Mouse (Mus musculus): ENCODE measurements around the gene Atg101. TPM values are rescaled to one million over a fixed set of nuclear protein-coding genes. Genes with fewer than 3 reads are reported as not detected.

Atg101 gene
- polyA plus RNA-seq, 1 experiment from 2014 or later: 61.2 TPM

GRCm38 (mm10) chr15:101287361-101287760 is 3.3 kb downstream of the Atg101 start:
- WGBS: 91% methylated on average over 6 of the region's 6 CpGs
- H3K9me3 ChIP-seq (ENCODE audit: control insufficient read depth, low read length): no peaks in the 10 kb centered on the region
- H3K27ac ChIP-seq (replicated peaks; ENCODE audit: low read depth, low read length): no peak overlapping the region
- DNase-seq: no peak
- peaks cover 56% of the 10 kb centered on the region for H3K36me3 ChIP-seq (ENCODE audit: control insufficient read depth, insufficient read depth, low read length)
- H3K27me3 ChIP-seq (ENCODE audit: control insufficient read depth, insufficient read depth, low read length): no peaks in the 10 kb centered on the region
- peaks cover 10% of the 10 kb centered on the region for H3K4me1 ChIP-seq (ENCODE audit: control insufficient read depth, insufficient read depth, low read length)
- H3K9ac ChIP-seq (replicated peaks; ENCODE audit: low read length): no peak overlapping the region
- H3K4me3 ChIP-seq (replicated peaks; ENCODE audit: low read depth, low read length): no peak overlapping the region
- no peak for ATAC-seq (ENCODE audit: low FRiP score, low TSS enrichment)
- no peak overlapping the region for H3K4me2 ChIP-seq (ENCODE audit: low read length)

- no peaks in the 10 kb centered on the region for H3K4me1 ChIP-seq (ENCODE audit: control insufficient read depth, insufficient read depth, low read length)
- peaks cover 56% of the 10 kb centered on the region for H3K36me3 ChIP-seq (ENCODE audit: control insufficient read depth, insufficient read depth, low read length)
Observed at GRCm38 (mm10) chr15:101290354-101290753, 6.3 kb downstream of the Atg101 start.

GRCm38 (mm10) chr15:101292012-101292411 is 7.9 kb downstream of the Atg101 start:
- Histone ChIP-seq H3K9ac (replicated peaks; ENCODE audit: low read length) (no peak overlapping the region), H3K4me2 (ENCODE audit: low read length) (no peak overlapping the region), H3K4me1 (ENCODE audit: control insufficient read depth, insufficient read depth, low read length) (no peaks in the 10 kb centered on the region), H3K4me3 (replicated peaks; ENCODE audit: low read depth, low read length) (no peak overlapping the region), H3K27ac (replicated peaks; ENCODE audit: low read depth, low read length) (no peak overlapping the region), H3K36me3 (ENCODE audit: control insufficient read depth, insufficient read depth, low read length) (peaks cover 50% of the 10 kb centered on the region), H3K9me3 (ENCODE audit: control insufficient read depth, low read length) (no peaks in the 10 kb centered on the region), H3K27me3 (ENCODE audit: control insufficient read depth, insufficient read depth, low read length) (no peaks in the 10 kb centered on the region)
- ATAC-seq (ENCODE audit: low FRiP score, low TSS enrichment) (no peak), DNase-seq (no peak)
- WGBS: 91% methylated on average over 3 of the region's 3 CpGs

More at GRCm38 (mm10) chr15:101290354-101290753, 6.3 kb downstream of the Atg101 start:
- Histone ChIP-seq H3K4me3 (replicated peaks; ENCODE audit: low read depth, low read length) (no peak overlapping the region), H3K9me3 (ENCODE audit: control insufficient read depth, low read length) (no peaks in the 10 kb centered on the region), H3K4me2 (ENCODE audit: low read length) (no peak overlapping the region), H3K27me3 (ENCODE audit: control insufficient read depth, insufficient read depth, low read length) (no peaks in the 10 kb centered on the region), H3K27ac (replicated peaks; ENCODE audit: low read depth, low read length) (no peak overlapping the region), H3K9ac (replicated peaks; ENCODE audit: low read length) (no peak overlapping the region)
- no peak for DNase-seq
- no peak for ATAC-seq (ENCODE audit: low FRiP score, low TSS enrichment)
- 98% methylated on average over 15 of the region's 15 CpGs for WGBS

GRCm38 (mm10) chr15:101293025-101293621 is 9.1 kb downstream of the Atg101 start, which contains the start of gene 6030408B16Rik:
Gene 6030408B16Rik, plus strand, starts transcription at chr15:101293212.
- H3K27ac ChIP-seq (replicated peaks; ENCODE audit: low read depth, low read length): no peak within 1 kb of the TSS
- no peak for DNase-seq
- no peaks in the 10 kb centered on the region for H3K9me3 ChIP-seq (ENCODE audit: control insufficient read depth, low read length)
- H3K4me3 ChIP-seq (replicated peaks; ENCODE audit: low read depth, low read length): no peak within 1 kb of the TSS
- H3K4me1 ChIP-seq (ENCODE audit: control insufficient read depth, insufficient read depth, low read length): no peaks in the 10 kb centered on the region
- H3K9ac ChIP-seq (replicated peaks; ENCODE audit: low read length): no peak within 1 kb of the TSS
- H3K27me3 ChIP-seq (ENCODE audit: control insufficient read depth, insufficient read depth, low read length): no peaks in the 10 kb centered on the region
- no peak for ATAC-seq (ENCODE audit: low FRiP score, low TSS enrichment)
- H3K4me2 ChIP-seq (ENCODE audit: low read length): no peak within 1 kb of the TSS
- peaks cover 39% of the 10 kb centered on the region for H3K36me3 ChIP-seq (ENCODE audit: control insufficient read depth, insufficient read depth, low read length)
- 57% methylated on average over 18 of the region's 18 CpGs for WGBS

- 73% methylated on average over 16 of the region's 16 CpGs for WGBS
- ATAC-seq (ENCODE audit: low FRiP score, low TSS enrichment) (no peak), DNase-seq (no peak)
- no peak overlapping the region for H3K4me3 ChIP-seq (replicated peaks; ENCODE audit: low read depth, low read length)
- H3K27me3 ChIP-seq (ENCODE audit: control insufficient read depth, insufficient read depth, low read length): no peaks in the 10 kb centered on the region
- no peak overlapping the region for H3K27ac ChIP-seq (replicated peaks; ENCODE audit: low read depth, low read length)
- H3K9me3 ChIP-seq (ENCODE audit: control insufficient read depth, low read length): no peaks in the 10 kb centered on the region
- H3K4me2 ChIP-seq (ENCODE audit: low read length): no peak overlapping the region
- H3K36me3 ChIP-seq (ENCODE audit: control insufficient read depth, insufficient read depth, low read length): peaks cover 29% of the 10 kb centered on the region
- no peak overlapping the region for H3K9ac ChIP-seq (replicated peaks; ENCODE audit: low read length)
- H3K4me1 ChIP-seq (ENCODE audit: control insufficient read depth, insufficient read depth, low read length): no peaks in the 10 kb centered on the region
Observed at GRCm38 (mm10) chr15:101294028-101294894, 10.2 kb downstream of the Atg101 start.

- Histone ChIP-seq H3K4me3 (replicated peaks; ENCODE audit: low read depth, low read length) (no peak overlapping the region), H3K4me1 (ENCODE audit: control insufficient read depth, insufficient read depth, low read length) (no peaks in the 10 kb centered on the region), H3K36me3 (ENCODE audit: control insufficient read depth, insufficient read depth, low read length) (peaks cover 21% of the 10 kb centered on the region), H3K27me3 (ENCODE audit: control insufficient read depth, insufficient read depth, low read length) (no peaks in the 10 kb centered on the region), H3K27ac (replicated peaks; ENCODE audit: low read depth, low read length) (no peak overlapping the region), H3K4me2 (ENCODE audit: low read length) (no peak overlapping the region), H3K9ac (replicated peaks; ENCODE audit: low read length) (no peak overlapping the region), H3K9me3 (ENCODE audit: control insufficient read depth, low read length) (no peaks in the 10 kb centered on the region)
- WGBS: 83% methylated on average over 7 of the region's 7 CpGs
- ATAC-seq (ENCODE audit: low FRiP score, low TSS enrichment) (no peak), DNase-seq (no peak)
Observed at GRCm38 (mm10) chr15:101295106-101295505, 11.0 kb downstream of the Atg101 start.

- Histone ChIP-seq H3K9ac (replicated peaks; ENCODE audit: low read length) (no peak overlapping the region), H3K27ac (replicated peaks; ENCODE audit: low read depth, low read length) (no peak overlapping the region), H3K4me3 (replicated peaks; ENCODE audit: low read depth, low read length) (no peak overlapping the region), H3K4me2 (ENCODE audit: low read length) (no peak overlapping the region), H3K27me3 (ENCODE audit: control insufficient read depth, insufficient read depth, low read length) (no peaks in the 10 kb centered on the region), H3K36me3 (ENCODE audit: control insufficient read depth, insufficient read depth, low read length) (peaks cover 16% of the 10 kb centered on the region), H3K9me3 (ENCODE audit: control insufficient read depth, low read length) (no peaks in the 10 kb centered on the region), H3K4me1 (ENCODE audit: control insufficient read depth, insufficient read depth, low read length) (no peaks in the 10 kb centered on the region)
- WGBS: 93% methylated on average over 10 of the region's 10 CpGs
- DNase-seq: no peak
- no peak for ATAC-seq (ENCODE audit: low FRiP score, low TSS enrichment)
Observed at GRCm38 (mm10) chr15:101295616-101296015, 11.5 kb downstream of the Atg101 start.

GRCm38 (mm10) chr15:101296091-101296490 is 12.0 kb downstream of the Atg101 start:
- H3K9ac ChIP-seq (replicated peaks; ENCODE audit: low read length): no peak overlapping the region
- ATAC-seq (ENCODE audit: low FRiP score, low TSS enrichment): no peak
- no peak for DNase-seq
- H3K27ac ChIP-seq (replicated peaks; ENCODE audit: low read depth, low read length): no peak overlapping the region
- peaks cover 11% of the 10 kb centered on the region for H3K36me3 ChIP-seq (ENCODE audit: control insufficient read depth, insufficient read depth, low read length)
- no peak overlapping the region for H3K4me2 ChIP-seq (ENCODE audit: low read length)
- no peak overlapping the region for H3K4me3 ChIP-seq (replicated peaks; ENCODE audit: low read depth, low read length)
- no peaks in the 10 kb centered on the region for H3K4me1 ChIP-seq (ENCODE audit: control insufficient read depth, insufficient read depth, low read length)
- H3K9me3 ChIP-seq (ENCODE audit: control insufficient read depth, low read length): no peaks in the 10 kb centered on the region
- no peaks in the 10 kb centered on the region for H3K27me3 ChIP-seq (ENCODE audit: control insufficient read depth, insufficient read depth, low read length)
- WGBS: 90% methylated on average over 11 of the region's 11 CpGs
